Mouse (Mus musculus) liver, embryonic 14.5 days (tissue): ENCODE data around the gene Hectd4. TPM values are rescaled to one million over a fixed set of nuclear protein-coding genes. Genes with fewer than 3 reads are reported as not detected.

ENCODE experiments used
- ATAC-seq: fragments of 200-750 bp; cut with Nextera tagmentation; 2 replicates; pipeline ENCODE4 v1.8.0; 2017; ENCODE audit warnings: moderate number of reproducible peaks, mild to moderate bottlenecking, moderate library complexity; ENCODE audit not compliant: insufficient read depth
- DNase-seq, 3 experiments: peaks; one replicate each; pipeline ENCODE4 v3.0.0-alpha.2; 2012 to 2013; ENCODE audit warnings: low read depth in 3 of 3, low spot score in 3 of 3
- H3K27ac ChIP-seq: fragments of 300-500 bp; sonication (generic); 2 replicates; pipeline ENCODE4 v1.5.1; 2014; ENCODE audit warnings: moderate library complexity, mild to moderate bottlenecking, control low read depth, inconsistent platforms
- H3K27me3 ChIP-seq: fragments of 300-500 bp; sonication (generic); 2 replicates; pipeline ENCODE4 v1.6.1; 2014; ENCODE audit warnings: mild to moderate bottlenecking, low read length, moderate library complexity; ENCODE audit not compliant: control insufficient read depth, insufficient read depth
- H3K36me3 ChIP-seq: fragments of 300-500 bp; sonication (generic); replicated peaks from 2 replicates; pipeline ENCODE4 v1.6.1; 2014; ENCODE audit warnings: low read depth; ENCODE audit not compliant: control insufficient read depth, insufficient read depth
- H3K4me1 ChIP-seq, 2 experiments: fragments of 200-500 bp in 1 of 2; fragments of 300-500 bp in 1 of 2; sonication (generic) in 1 of 2; replicated peaks; 2 replicates each; pipeline ENCODE4 v1.6.1; 2012 to 2014; ENCODE audit warnings: antibody characterized with exemption in 1 of 2, inconsistent platforms in 1 of 2, low read length in 1 of 2; ENCODE audit not compliant: control insufficient read depth in 2 of 2, insufficient read depth in 2 of 2
- H3K4me2 ChIP-seq: fragments of 300-500 bp; sonication (generic); 2 replicates; pipeline ENCODE4 v1.6.1; 2014; ENCODE audit warnings: low read depth, mild to moderate bottlenecking, control low read depth, moderate library complexity
- H3K4me3 ChIP-seq, 2 experiments: fragments of 200-500 bp in 1 of 2; fragments of 300-500 bp in 1 of 2; sonication (generic) in 1 of 2; 2 replicates each; pipeline ENCODE4 v1.5.1; 2012 to 2014; ENCODE audit warnings: low read depth in 2 of 2, low read length in 2 of 2, mild to moderate bottlenecking in 2 of 2, control low read depth in 1 of 2, inconsistent platforms in 1 of 2, moderate library complexity in 1 of 2; ENCODE audit not compliant: insufficient read depth in 1 of 2
- H3K9ac ChIP-seq: fragments of 300-500 bp; sonication (generic); replicated peaks from 2 replicates; pipeline ENCODE4 v1.6.1; 2014; ENCODE audit warnings: mild to moderate bottlenecking, control low read depth, moderate library complexity
- H3K9me3 ChIP-seq: fragments of 300-500 bp; sonication (generic); 2 replicates; pipeline ENCODE4 v1.6.1; 2016; ENCODE audit warnings: low read length, mixed read lengths; ENCODE audit not compliant: control insufficient read depth
- CTCF ChIP-seq: IDR thresholded peaks from 2 replicates; pipeline ENCODE4 v1.5.1; 2016; ENCODE audit warnings: antibody characterized with exemption, low read depth, control low read depth
- EP300 ChIP-seq: IDR thresholded peaks from 2 replicates; pipeline ENCODE4 v1.6.1; 2016; ENCODE audit warnings: antibody characterized with exemption, low read depth
- WGBS: fragments of 180-500 bp; shearing (Covaris S2); extraction: QIAGEN DNeasy Blood & Tissue Kit; methylation state at CpG from one replicate; pipeline ENCODE4 v1.1.7; 2014; ENCODE audit not compliant: insufficient replicate concordance; 5-methylcytosine and 5-hydroxymethylcytosine counted together
- polyA plus RNA-seq, 2 experiments: library from polyadenylated mRNA; depleted of rRNA in 1 of 2; stranded (reverse) in 1 of 2; unstranded in 1 of 2; fragments of >200 nt; fragmentation: Nextera tagmentation in 1 of 2; extraction: Ambion mirVana in 1 of 2; gene quantifications; 2 replicates each; pipeline versions ENCODE4 v1.2.1 to v1.2.3; 2012 to 2014

Gene Hectd4
- polyA plus RNA-seq, 2 experiments, result 11.2 to 15.8 TPM

GRCm38 (mm10) chr5:121284816-121285215 lies 64.8 kb downstream of the Hectd4 start:
- no peaks in the 10 kb centered on the region for H3K9me3 ChIP-seq
- no peak; the same call in 1 of the 2 replicates for ATAC-seq
- no peak overlapping the region for H3K27ac ChIP-seq
- peaks cover 93% of the 10 kb centered on the region for H3K36me3 ChIP-seq
- H3K4me3 ChIP-seq, result no peak overlapping the region
- TF ChIP-seq EP300 (no peak), CTCF (no peak)
- no peaks in the 10 kb centered on the region for H3K4me1 ChIP-seq
- H3K9ac ChIP-seq, result no peak overlapping the region
- no peak for DNase-seq
- WGBS, result 81% methylated on average over 5 of the region's 5 CpGs
- no peaks in the 10 kb centered on the region for H3K27me3 ChIP-seq
- H3K4me2 ChIP-seq, result no peak overlapping the region

GRCm38 (mm10) chr5:121287213-121287612 lies 67.2 kb downstream of the Hectd4 start:
- no peak for ATAC-seq
- H3K27me3 ChIP-seq, result no peaks in the 10 kb centered on the region
- peaks cover 0 to 4% of the 10 kb centered on the region in 2 experiments; a peak in 2 of 4 replicates for H3K4me1 ChIP-seq
- TF ChIP-seq EP300, result no peak
- no peak for TF ChIP-seq CTCF
- H3K4me3 ChIP-seq, result no peak overlapping the region
- H3K36me3 ChIP-seq, result peaks cover 93% of the 10 kb centered on the region
- 86% methylated on average over 2 of the region's 2 CpGs for WGBS
- no peak overlapping the region for H3K4me2 ChIP-seq
- no peak for DNase-seq
- H3K9ac ChIP-seq, result no peak overlapping the region
- no peak overlapping the region for H3K27ac ChIP-seq
- H3K9me3 ChIP-seq, result no peaks in the 10 kb centered on the region

GRCm38 (mm10) chr5:121290289-121290688 lies 70.3 kb downstream of the Hectd4 start:
- DNase-seq, result no peak
- Histone ChIP-seq H3K9me3 (no peaks in the 10 kb centered on the region), H3K27me3 (no peaks in the 10 kb centered on the region), H3K9ac (no peak overlapping the region), H3K27ac (no peak overlapping the region), H3K4me1 (peaks cover 0 to 4% of the 10 kb centered on the region in 2 experiments; a peak in 2 of 4 replicates), H3K4me3 (no peak overlapping the region), H3K4me2 (no peak overlapping the region), H3K36me3 (peaks cover 95% of the 10 kb centered on the region)
- ATAC-seq, result no peak
- no peak for TF ChIP-seq CTCF
- TF ChIP-seq EP300, result no peak
- WGBS, result 94% methylated on average over 3 of the region's 3 CpGs

- WGBS, result 52% methylated on average over 16 of the region's 16 CpGs
- Histone ChIP-seq H3K4me1 (peaks cover 0 to 4% of the 10 kb centered on the region in 2 experiments; a peak in 2 of 4 replicates), H3K9ac (no peak overlapping the region), H3K27me3 (no peaks in the 10 kb centered on the region), H3K4me3 (no peak overlapping the region), H3K4me2 (no peak overlapping the region), H3K9me3 (no peaks in the 10 kb centered on the region), H3K27ac (no peak overlapping the region), H3K36me3 (peaks cover 95% of the 10 kb centered on the region)
- ATAC-seq (peak; percentile 47; the same call in 1 of the 2 replicates), DNase-seq (no peak)
- no peak for TF ChIP-seq CTCF
Observed at GRCm38 (mm10) chr5:121292309-121293165, 72.5 kb downstream of the Hectd4 start.

- DNase-seq, result no peak
- no peak for TF ChIP-seq EP300
- no peak for TF ChIP-seq CTCF
- H3K4me3 ChIP-seq, result no peak overlapping the region
- 85% methylated on average over 7 of the region's 7 CpGs for WGBS
- H3K9me3 ChIP-seq, result no peaks in the 10 kb centered on the region
- H3K4me1 ChIP-seq, result no peaks in the 10 kb centered on the region
- ATAC-seq, result no peak
- H3K27ac ChIP-seq, result no peak overlapping the region
- no peaks in the 10 kb centered on the region for H3K27me3 ChIP-seq
- no peak overlapping the region for H3K9ac ChIP-seq
- H3K36me3 ChIP-seq, result peaks cover 98% of the 10 kb centered on the region
- no peak overlapping the region for H3K4me2 ChIP-seq
Observed at GRCm38 (mm10) chr5:121305009-121305408, 85.0 kb downstream of the Hectd4 start.
